Mouse (Mus musculus) CD8-positive naive resting alpha-beta T cell, adult 57 days (primary cell): ENCODE data around the gene Olfr114. TPM values are rescaled to one million over a fixed set of nuclear protein-coding genes. Genes with fewer than 3 reads are reported as not detected.

Experiments
- total RNA-seq: library from RNA; stranded (reverse); gene quantifications from one replicate; pipeline ENCODE4 v1.2.4, GENCODE M21; 2023

Olfr114 gene
- not detected for total RNA-seq

DNA sequence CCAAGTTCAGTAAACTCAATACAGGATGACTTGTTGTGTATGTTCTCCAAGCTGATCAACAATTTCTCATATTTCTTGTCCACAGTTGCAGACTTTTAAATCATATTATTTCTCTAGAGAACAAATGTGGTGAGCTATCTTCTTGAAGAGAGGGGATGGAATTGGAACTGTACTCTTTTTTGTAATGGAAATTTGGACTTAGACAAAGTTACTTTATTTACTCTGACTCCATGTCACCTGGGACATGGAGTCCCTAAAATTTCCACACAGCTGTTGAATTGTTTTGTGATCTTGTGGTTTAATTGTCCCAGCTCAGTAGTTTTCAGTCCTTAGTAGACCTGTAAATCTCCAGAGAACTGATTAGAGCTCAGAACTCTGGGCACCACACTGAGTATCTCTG, at the start of gene Olfr114:
Gene Olfr114 (minus strand): TSS at position 101 of the 400 bp plus-strand sequence.

GRCm38 (mm10) chr17:37627009-37627408, 34.5 kb upstream of the Olfr114 start, which contains the start of the genes Olfr115 and Olfr116:
Gene Olfr115 (minus strand): TSS chr17:37627109.
Gene Olfr116 (minus strand): TSS chr17:37627199.

GRCm38 (mm10) chr17:37577563-37577962, 15.0 kb downstream of the Olfr114 start, which contains the start of gene Olfr113:
Gene Olfr113 (minus strand): TSS chr17:37577663.

DNA sequence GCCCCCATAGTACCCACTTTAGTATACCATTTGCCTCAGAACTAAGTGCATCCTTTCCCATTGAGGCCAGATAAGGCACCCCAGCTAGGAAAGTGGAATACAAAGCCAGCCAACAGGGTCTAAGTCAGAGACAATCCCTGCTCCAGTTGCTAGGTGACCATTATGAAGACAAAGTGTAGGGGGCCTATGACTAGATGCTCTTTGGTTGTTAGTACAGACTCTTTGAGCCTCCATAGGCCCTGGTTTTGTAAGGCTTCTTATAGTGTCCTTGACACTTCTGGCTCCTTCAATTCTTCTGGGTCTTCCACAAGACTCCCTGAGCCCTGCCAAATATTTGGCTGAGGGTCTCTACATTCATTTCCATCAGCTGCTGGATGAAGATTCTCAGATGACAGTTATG, 23.2 kb downstream of the Olfr114 start, which contains the start of gene Olfr112:
Gene Olfr112 (minus strand): TSS at position 101 of the 400 bp plus-strand sequence.

Other genes starting within 250 kb of the Olfr114 start
- not detected for gene Olfr104-ps, start 233.2 kb downstream of the Olfr114 start, total RNA-seq
- not detected for gene Olfr105-ps, start 213.7 kb downstream of the Olfr114 start, total RNA-seq
- not detected for gene Olfr106-ps, start 202.3 kb downstream of the Olfr114 start, total RNA-seq
- gene Olfr107, start 193.5 kb downstream of the Olfr114 start, total RNA-seq, result not detected
- not detected for gene Olfr108, start 147.3 kb downstream of the Olfr114 start, total RNA-seq
- gene Olfr109, start 133.8 kb downstream of the Olfr114 start, total RNA-seq, result not detected
- gene H2-M2, start 109.2 kb downstream of the Olfr114 start, total RNA-seq, result not detected
- gene Olfr110, start 100.3 kb downstream of the Olfr114 start, total RNA-seq, result not detected
- gene Olfr111, start 84.7 kb downstream of the Olfr114 start, total RNA-seq, result not detected
- not detected for gene Olfr112, start 23.3 kb downstream of the Olfr114 start, total RNA-seq
- not detected for gene Olfr113, start 15.1 kb downstream of the Olfr114 start, total RNA-seq
- gene Olfr115, start 34.4 kb upstream of the Olfr114 start, total RNA-seq, result not detected
- gene Olfr116, start 34.5 kb upstream of the Olfr114 start, total RNA-seq, result not detected
- not detected for gene Olfr117, start 71.0 kb upstream of the Olfr114 start, total RNA-seq
- not detected for gene Olfr118, start 74.2 kb upstream of the Olfr114 start, total RNA-seq
- not detected for gene Olfr119, start 103.8 kb upstream of the Olfr114 start, total RNA-seq
- gene Olfr120, start 129.1 kb upstream of the Olfr114 start, total RNA-seq, result not detected
- not detected for gene Olfr121, start 156.1 kb upstream of the Olfr114 start, total RNA-seq
- not detected for gene Olfr122, start 175.9 kb upstream of the Olfr114 start, total RNA-seq
- gene Olfr123, start 200.8 kb upstream of the Olfr114 start, total RNA-seq, result not detected
- not detected for gene Olfr124, start 207.1 kb upstream of the Olfr114 start, total RNA-seq
- not detected for gene Olfr125, start 240.2 kb upstream of the Olfr114 start, total RNA-seq